Mouse (Mus musculus) heart, postnatal 0 days (tissue): ENCODE measurements around the gene Trmt61a.

ENCODE experiments used
- CTCF ChIP-seq: IDR thresholded peaks from 2 replicates; pipeline ENCODE4 v1.5.1; 2016; ENCODE audit warnings: antibody characterized with exemption, control low read depth, low read depth
- EP300 ChIP-seq: IDR thresholded peaks from 2 replicates; pipeline ENCODE4 v1.6.1; 2016; ENCODE audit warnings: antibody characterized with exemption, low read depth

DNA sequence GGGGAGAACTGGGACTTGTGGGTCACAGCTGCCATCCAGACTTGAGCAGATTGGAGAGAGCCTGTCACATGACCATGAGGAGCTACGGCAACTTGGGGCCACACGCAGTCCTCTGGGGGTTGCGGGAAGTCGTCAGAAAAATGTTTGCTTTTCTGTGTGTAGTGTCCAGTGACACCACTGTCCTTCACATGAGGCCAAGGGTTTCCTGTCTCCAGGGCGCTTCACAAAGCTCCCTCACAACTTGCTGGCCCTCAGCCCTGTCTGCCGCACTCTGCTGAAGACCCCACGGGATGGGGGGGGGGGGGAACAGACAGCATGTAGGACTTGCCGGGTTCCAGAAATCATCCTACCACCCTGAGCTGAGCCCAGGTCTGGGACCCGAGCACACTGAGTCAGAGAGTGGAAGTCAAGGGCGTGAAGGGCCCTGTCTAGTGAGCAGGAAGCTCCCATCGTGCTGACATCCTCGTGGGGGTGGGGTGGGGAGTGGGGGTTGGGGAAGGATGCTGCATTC is 16.4 kb downstream of the Trmt61a start:
- TF ChIP-seq EP300 (no peak), CTCF (no peak)
